Mouse (Mus musculus) thymus, adult 18-20 months (tissue): ENCODE measurements around the gene Ptprn2.

Source experiments
- DNase-seq, 2 experiments: peaks; one replicate each; pipeline ENCODE4 v3.0.0; 2022; ENCODE audit warnings: mixed read lengths in 2 of 2

Gene Ptprn2

GRCm38 (mm10) chr12:117152366-117153165 lies 667.0 kb downstream of the Ptprn2 start:
- DNase-seq = no peak

DNA sequence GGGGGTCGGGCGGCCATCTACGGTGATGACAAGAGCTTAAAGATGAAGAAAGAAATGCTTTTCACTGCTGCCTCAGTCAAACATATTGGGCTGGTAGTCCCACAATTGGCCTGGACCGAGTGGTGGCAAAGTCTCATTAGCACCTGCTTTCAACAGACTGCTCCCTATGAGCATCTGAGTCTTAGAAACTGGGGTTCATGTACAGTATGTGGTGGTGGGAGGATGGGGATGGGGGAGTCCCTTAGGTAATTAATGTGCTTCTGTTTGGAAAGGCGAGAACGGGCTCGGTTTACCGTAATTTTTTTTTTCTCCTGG lies 667.6 kb downstream of the Ptprn2 start:
- DNase-seq = no peak

DNA sequence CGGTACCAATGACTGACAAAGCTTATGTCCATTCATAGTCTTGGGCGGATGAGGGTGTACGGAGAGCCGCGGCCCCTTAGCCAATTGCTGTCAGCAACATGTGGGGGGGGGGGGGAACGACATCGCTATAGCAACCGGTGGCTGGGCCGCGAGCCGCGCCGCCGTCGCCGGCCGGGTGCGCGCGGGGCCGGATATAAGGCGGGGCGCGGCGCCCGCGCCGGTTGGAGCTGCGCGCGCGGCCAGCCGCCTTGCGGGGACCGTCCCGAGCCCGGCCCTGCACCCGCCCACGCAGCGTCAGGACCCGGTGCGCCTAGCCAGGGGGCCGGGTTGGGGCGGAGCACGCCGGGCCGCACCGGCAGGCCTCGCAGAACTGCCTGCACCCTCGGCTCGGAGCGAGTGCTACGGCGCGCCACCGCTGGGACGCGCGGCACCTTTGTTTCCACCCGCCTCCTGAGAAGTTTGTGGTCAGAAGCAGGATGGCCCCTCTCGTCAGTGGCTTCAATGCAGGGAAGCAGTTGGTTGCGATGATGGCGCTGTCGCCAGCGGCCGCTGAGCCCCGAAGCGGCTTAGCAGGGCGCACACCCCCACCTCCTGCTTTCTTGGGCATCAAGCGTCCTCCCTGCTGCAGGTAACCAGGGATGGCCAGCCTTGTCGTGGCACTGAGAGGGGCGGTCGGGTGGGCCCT lies 668.3 kb downstream of the Ptprn2 start:
- DNase-seq = no peak

GRCm38 (mm10) chr12:117154356-117155243 lies 669.1 kb downstream of the Ptprn2 start:
- no peak for DNase-seq

GRCm38 (mm10) chr12:117155307-117156220 lies 670.0 kb downstream of the Ptprn2 start:
- DNase-seq = no peak

DNA sequence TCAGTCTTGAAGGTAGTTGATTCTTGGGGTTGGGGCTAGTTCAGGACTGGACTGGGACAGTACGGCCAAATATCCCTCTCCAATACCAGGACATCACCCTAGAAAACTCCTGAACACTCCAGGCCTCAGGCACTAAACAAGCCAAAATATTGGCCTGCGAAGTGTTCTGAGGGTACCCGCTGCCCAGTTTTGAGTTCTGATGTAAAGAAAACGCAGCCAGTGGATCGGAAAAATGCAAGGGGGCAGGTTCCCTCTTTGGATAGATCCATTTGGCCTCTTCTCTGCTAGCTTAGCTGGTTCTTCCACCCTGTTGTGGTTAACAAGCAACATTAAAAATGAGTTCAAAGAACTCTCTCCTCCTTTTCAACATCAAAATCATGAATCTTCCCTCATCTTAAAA lies 670.7 kb downstream of the Ptprn2 start:
- no peak for DNase-seq

DNA sequence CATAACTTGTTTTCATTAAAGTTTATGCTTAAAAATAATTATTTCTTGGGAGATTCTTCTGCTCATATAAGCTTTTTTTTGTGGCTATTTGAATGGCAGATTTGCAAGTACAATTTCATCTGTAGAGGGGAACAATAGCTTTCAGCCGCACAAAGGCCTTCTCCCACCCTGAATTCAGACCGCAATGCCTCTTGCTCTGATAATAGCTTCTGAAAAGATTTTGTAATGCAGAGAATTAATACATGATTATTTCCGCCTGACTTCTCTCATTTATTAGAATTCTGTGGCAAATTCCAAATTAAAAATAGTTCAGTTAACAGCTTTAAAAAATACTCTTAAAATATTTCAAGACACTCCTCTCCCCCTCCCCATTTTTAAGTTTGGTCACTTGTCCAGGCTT lies 671.3 kb downstream of the Ptprn2 start:
- DNase-seq = no peak

DNA sequence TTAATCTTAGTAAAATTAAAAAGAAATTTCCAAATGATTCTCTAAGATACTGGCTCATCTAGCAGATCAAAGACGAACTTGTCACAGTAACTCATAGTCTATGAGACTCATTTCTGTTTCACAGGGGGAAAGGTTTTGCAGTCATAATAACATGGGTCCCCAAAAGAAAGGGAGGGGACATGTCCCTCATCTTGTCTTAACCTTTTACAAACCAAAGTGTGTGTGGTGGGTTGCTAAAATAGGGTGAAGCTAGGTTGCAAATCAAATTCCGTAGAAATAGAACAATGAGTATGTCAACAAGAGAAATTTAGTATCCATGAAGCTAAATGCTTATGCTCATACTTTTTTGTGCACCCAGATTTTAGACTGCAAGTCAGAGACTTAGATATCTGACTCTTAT lies 671.7 kb downstream of the Ptprn2 start:
- DNase-seq = no peak

- DNase-seq = no peak
Observed at GRCm38 (mm10) chr12:117157660-117158386, 672.3 kb downstream of the Ptprn2 start.

GRCm38 (mm10) chr12:117158950-117159668 lies 673.6 kb downstream of the Ptprn2 start:
- no peak for DNase-seq

GRCm38 (mm10) chr12:117159669-117160210 lies 674.2 kb downstream of the Ptprn2 start:
- DNase-seq = no peak

GRCm38 (mm10) chr12:117160211-117160891 lies 674.8 kb downstream of the Ptprn2 start:
- DNase-seq = no peak

DNA sequence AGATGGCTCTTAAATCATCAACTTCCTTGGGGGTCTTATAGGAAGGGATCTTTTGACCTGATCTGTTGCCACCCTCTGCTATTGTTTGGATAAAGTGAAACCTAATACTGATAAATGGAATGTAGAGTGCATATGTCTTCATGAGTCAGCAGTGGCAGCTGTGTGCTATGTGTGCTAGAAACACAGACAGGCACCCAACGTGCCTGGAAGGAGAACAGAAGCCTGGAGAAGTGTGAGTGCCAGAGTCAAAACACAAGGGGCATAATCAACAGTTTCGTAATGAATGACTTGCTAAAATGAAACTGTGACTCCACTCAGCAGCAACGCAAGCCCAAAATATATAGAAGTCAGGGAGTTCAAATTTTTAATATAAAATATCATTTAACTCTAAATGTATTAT lies 676.7 kb downstream of the Ptprn2 start:
- no peak for DNase-seq

DNA sequence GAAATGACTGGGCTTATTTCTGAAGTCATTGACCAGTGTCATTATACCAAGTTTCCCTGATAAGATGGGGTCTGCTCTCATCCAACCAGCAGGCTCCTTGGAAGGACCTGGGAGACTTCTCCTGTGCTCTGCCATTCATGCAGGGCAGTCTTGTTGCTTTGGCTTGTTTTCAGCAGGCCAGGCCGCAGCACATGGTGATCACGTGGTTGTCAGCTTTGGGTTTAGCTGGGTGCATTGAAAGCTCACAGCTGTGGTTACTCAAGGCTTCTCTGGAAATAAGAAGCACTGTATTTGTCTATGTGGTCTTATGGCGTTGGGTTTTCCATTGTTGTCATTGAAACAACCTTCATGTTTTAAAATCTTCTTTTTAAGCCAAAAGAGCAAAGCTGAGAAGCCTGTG lies 678.3 kb downstream of the Ptprn2 start:
- DNase-seq = no peak

GRCm38 (mm10) chr12:117166266-117166665 lies 680.7 kb downstream of the Ptprn2 start:
- no peak for DNase-seq

- no peak for DNase-seq
Observed at GRCm38 (mm10) chr12:117169670-117170069, 684.1 kb downstream of the Ptprn2 start.

DNA sequence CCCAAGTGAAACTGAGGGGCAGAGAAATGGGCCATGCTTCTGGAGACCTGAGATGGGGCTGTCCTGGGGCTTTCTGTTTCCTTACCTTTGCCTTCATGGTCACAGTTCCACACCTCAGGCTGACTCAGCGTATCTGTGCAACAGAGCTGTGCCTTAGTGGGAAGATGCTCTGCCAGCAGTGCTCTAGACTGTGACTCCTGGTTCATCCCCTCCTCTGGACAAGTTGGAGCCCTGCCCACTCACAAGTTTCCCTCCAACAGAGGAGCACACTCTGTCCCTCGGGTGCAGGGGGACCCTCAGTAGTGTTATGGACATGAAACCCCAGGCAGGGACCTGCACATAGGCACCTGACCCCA lies 687.0 kb downstream of the Ptprn2 start:
- peak in 1 of 2 experiments; percentile 11 for DNase-seq

DNA sequence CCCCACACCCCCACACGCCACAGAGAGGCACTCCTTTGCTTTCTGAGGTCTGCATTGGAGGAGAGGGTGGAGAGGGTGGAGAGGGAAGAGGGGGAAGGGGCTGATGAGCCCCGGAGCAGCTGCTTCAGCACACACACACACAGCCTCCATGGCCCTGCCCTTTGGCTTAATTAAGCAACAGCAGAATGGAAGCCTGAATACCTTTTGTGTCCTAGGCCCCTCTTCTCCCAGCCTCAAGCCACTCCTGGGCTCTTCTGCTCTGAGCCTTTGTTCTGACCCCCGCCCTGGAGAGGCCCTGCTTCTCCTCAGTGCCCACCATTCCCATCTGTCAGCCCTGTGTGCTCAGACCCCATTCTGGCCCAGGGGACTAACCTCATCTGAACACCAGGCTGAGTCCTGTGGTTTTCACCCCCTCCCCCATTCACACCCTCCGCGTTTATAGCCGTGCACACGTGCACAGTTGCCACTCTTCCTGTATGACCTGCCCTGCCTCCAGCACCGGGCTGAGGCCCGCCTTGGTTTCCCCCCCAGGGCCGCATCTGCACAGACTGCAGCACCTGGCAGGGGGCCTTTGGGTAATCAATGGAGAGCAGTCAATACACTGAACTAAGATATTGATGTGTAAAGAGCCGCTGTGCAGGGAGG lies 687.5 kb downstream of the Ptprn2 start:
- DNase-seq = peak; percentile 27 to 47

- no peak for DNase-seq
Observed at GRCm38 (mm10) chr12:117174189-117174588, 688.7 kb downstream of the Ptprn2 start.
